ENCODE assay signal across 8 mouse cellular contexts in genomic region chr3:95985209-95986000, GRCm38 (mm10). TPM values are rescaled to one million over a fixed set of nuclear protein-coding genes. Genes with fewer than 3 reads are reported as not detected.
DNase-seq lines count a peak whose midpoint lies in the region; ATAC-seq and TF ChIP-seq lines count a peak whose summit lies in the region.

No protein-coding gene starts in this region.

- peak overlapping the region; percentile 38 for H3K4me3 ChIP-seq in layer of hippocampus, adult 2 months
- H3K4me3 ChIP-seq in intestine, postnatal 0 days (ENCODE audit: low read depth, low read length) = peak overlapping the region; percentile 20
- peak overlapping the region; percentile 6; the same call in 1 of the 2 replicates for H3K4me3 ChIP-seq in liver, embryonic 12.5 days

- H3K4me2 ChIP-seq in intestine, postnatal 0 days (replicated peaks; ENCODE audit: low read depth) = peak overlapping the region; percentile 58
- H3K4me2 ChIP-seq in liver, embryonic 12.5 days = peak overlapping the region; percentile 41

- peak overlapping the region; percentile 82 for H3K27ac ChIP-seq in layer of hippocampus, adult 2 months
- H3K27ac ChIP-seq in intestine, postnatal 0 days (ENCODE audit: low read depth, low read length) = peak overlapping the region; percentile 84
- H3K27ac ChIP-seq in liver, embryonic 12.5 days = peak overlapping the region; percentile 79

- H3K36me3 ChIP-seq in intestine, postnatal 0 days (ENCODE audit: control insufficient read depth, insufficient read depth) = peaks cover 17% of the 10 kb centered on the region
- peaks cover 22% of the 10 kb centered on the region for H3K36me3 ChIP-seq in liver, embryonic 12.5 days

- 12% methylated on average over 12 of the region's 12 CpGs for WGBS in intestine, postnatal 0 days
- WGBS in liver, embryonic 12.5 days (ENCODE audit: insufficient replicate concordance) = 15% methylated on average over 12 of the region's 12 CpGs

- no peak for TF ChIP-seq CTCF in layer of hippocampus, adult 2 months (conservative IDR thresholded peaks at IDR 0.05)
- TF ChIP-seq CTCF in intestine, postnatal 0 days (IDR thresholded peaks at IDR 0.05; ENCODE audit: low read depth) = no peak

- peak; percentile 77 for ATAC-seq in intestine, postnatal 0 days
- ATAC-seq in liver, embryonic 12.5 days = peak; percentile 61

- H3K9me3 ChIP-seq in intestine, postnatal 0 days (ENCODE audit: control insufficient read depth) = no peaks in the 10 kb centered on the region
- no peaks in the 10 kb centered on the region for H3K9me3 ChIP-seq in liver, embryonic 12.5 days (replicated peaks)

- no peaks in the 10 kb centered on the region for H3K27me3 ChIP-seq in intestine, postnatal 0 days (replicated peaks; ENCODE audit: control insufficient read depth, insufficient read depth, low read length)
- H3K27me3 ChIP-seq in liver, embryonic 12.5 days (replicated peaks) = peaks cover 19% of the 10 kb centered on the region

- H3K4me1 ChIP-seq in intestine, postnatal 0 days (replicated peaks; ENCODE audit: control insufficient read depth, insufficient read depth, low read length) = peaks cover 8% of the 10 kb centered on the region
- peaks cover 28% of the 10 kb centered on the region for H3K4me1 ChIP-seq in liver, embryonic 12.5 days

- peak; percentile 58 to 64 for DNase-seq in layer of hippocampus, adult 2 months (ENCODE audit: low spot score in 2 of 2)
- no peak for DNase-seq in layer of hippocampus, postnatal 36 days
- DNase-seq in cerebellum, postnatal 25 days = peak; percentile 65 to 75
- peak; percentile 70 for DNase-seq in gastrocnemius, postnatal 25 days
- DNase-seq in neural tube, embryonic 10.5 days (ENCODE audit: extremely low spot score, low spot score) = peak; percentile 68
- DNase-seq in testis, postnatal 14 days (ENCODE audit: low spot score) = peak; percentile 68

- H3K9ac ChIP-seq in intestine, postnatal 0 days (ENCODE audit: low read depth, low read length) = peak overlapping the region; percentile 24; the same call in 1 of the 2 replicates
- H3K9ac ChIP-seq in liver, embryonic 12.5 days = no peak overlapping the region

RNA-seq across cellular contexts. Expression of gene Plekho1, which starts 10.4 kb away (rescaled TPM):
- total RNA-seq in layer of hippocampus, adult 2 months (2021) = 10 to 100 TPM; 39.3 to 44.1 TPM
- 10 to 100 TPM; 37.3 to 41.0 TPM for total RNA-seq in layer of hippocampus, postnatal 36 days (2021)
- total RNA-seq in gastrocnemius, postnatal 25 days (2021) = 10 to 100 TPM; 23.2 to 39.8 TPM
- 18.9 and 23.8 TPM in 2 replicates for polyA plus RNA-seq in intestine, postnatal 0 days (2015; fragmentation: Nextera tagmentation; extraction: Ambion mirVana)
- 9.4 and 10.4 TPM in 2 replicates for polyA plus RNA-seq in liver, embryonic 12.5 days (2016; fragmentation: Nextera tagmentation; extraction: Ambion mirVana)

RNA-seq across cellular contexts. Expression of gene Anp32e, which starts 56.4 kb away (rescaled TPM):
- total RNA-seq in layer of hippocampus, adult 2 months (2021) = 10 to 100 TPM; 78.9 to 80.6 TPM
- total RNA-seq in layer of hippocampus, postnatal 36 days (2021) = 10 to 100 TPM; 77.4 to 94.7 TPM
- total RNA-seq in gastrocnemius, postnatal 25 days (2021) = 10 to 100 TPM; 67.4 to 69.1 TPM
- polyA plus RNA-seq in intestine, postnatal 0 days (2015; fragmentation: Nextera tagmentation; extraction: Ambion mirVana) = 71.7 and 75.1 TPM in 2 replicates
- 185 and 198 TPM in 2 replicates for polyA plus RNA-seq in liver, embryonic 12.5 days (2016; fragmentation: Nextera tagmentation; extraction: Ambion mirVana)

Comparison
In these comparisons a context has a peak if more than half of its experiments do, and no peak if none do; other contexts are left out.
1. DNase-seq: peak in layer of hippocampus, adult 2 months (2 of 2), cerebellum, postnatal 25 days (2 of 2), gastrocnemius, postnatal 25 days (single experiment), neural tube, embryonic 10.5 days (single experiment) and testis, postnatal 14 days (single experiment); none in layer of hippocampus, postnatal 36 days (0 of 2).
2. Peak in every context shown above with its lines, with median percentiles within 50 percentile points of each other: H3K27ac ChIP-seq and H3K4me3 ChIP-seq.